20 mouse cellular contexts compared by ENCODE assay signal in the genomic region with DNA sequence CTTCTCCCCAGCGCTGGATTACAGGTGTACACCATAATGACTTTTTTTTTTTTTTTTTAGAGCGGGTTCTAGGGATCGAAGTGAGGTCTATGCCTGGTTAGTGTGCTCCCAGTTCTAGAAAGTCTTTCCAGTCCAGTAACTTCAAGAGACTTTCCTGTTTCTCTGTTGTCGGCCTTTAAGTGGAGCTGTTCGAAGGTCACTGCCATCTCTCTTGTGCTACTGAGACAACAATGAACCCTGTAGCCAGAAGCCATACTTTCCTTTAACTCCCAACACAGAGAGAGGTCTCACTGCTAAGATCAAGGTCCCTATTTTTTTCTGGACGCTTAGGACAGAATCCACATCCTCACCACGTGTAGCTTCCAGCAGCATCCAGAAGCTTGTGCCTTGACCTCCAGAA.
"Had no signal": no experiment of that assay in that cellular context is flagged by ENCODE, and none has a peak within 500 bp of the region (broad histone marks: within the 10 kb centered on the region; RNA-seq: fewer than 3 reads in every experiment).

No protein-coding gene starts in this region.

- H3K9me3 ChIP-seq: heart, embryonic 13.5 days; heart, embryonic 15.5 days; hindbrain, embryonic 13.5 days; hindbrain, embryonic 15.5 days; limb, embryonic 10.5 days; limb, embryonic 12.5 days; liver, embryonic 13.5 days had no signal

- H3K27me3 ChIP-seq: heart, embryonic 13.5 days; heart, embryonic 15.5 days; hindbrain, embryonic 13.5 days; hindbrain, embryonic 15.5 days; limb, embryonic 12.5 days; liver, embryonic 13.5 days had no signal

- H3K9ac ChIP-seq: heart, embryonic 13.5 days; heart, embryonic 15.5 days; hindbrain, embryonic 13.5 days; hindbrain, embryonic 15.5 days; limb, embryonic 12.5 days; liver, embryonic 13.5 days had no signal

- H3K4me2 ChIP-seq: heart, embryonic 11.5 days; heart, embryonic 13.5 days; heart, embryonic 15.5 days; hindbrain, embryonic 13.5 days; hindbrain, embryonic 15.5 days; limb, embryonic 12.5 days; liver, embryonic 11.5 days; liver, embryonic 13.5 days had no signal

- H3K36me3 ChIP-seq: heart, embryonic 13.5 days; heart, embryonic 15.5 days; hindbrain, embryonic 13.5 days; hindbrain, embryonic 15.5 days; limb, embryonic 10.5 days; limb, embryonic 12.5 days; liver, embryonic 13.5 days had no signal

- ATAC-seq: hindbrain, postnatal 0 days had no signal

- H3K4me3 ChIP-seq: gastrocnemius, adult 2 months; heart, embryonic 13.5 days; heart, embryonic 15.5 days; hindbrain, embryonic 13.5 days; hindbrain, embryonic 15.5 days; left cerebral cortex, adult 2 months; limb, embryonic 10.5 days; limb, embryonic 12.5 days; liver, embryonic 13.5 days had no signal

- H3K27ac ChIP-seq: gastrocnemius, adult 2 months; heart, embryonic 13.5 days; heart, embryonic 15.5 days; hindbrain, embryonic 13.5 days; hindbrain, embryonic 15.5 days; hindbrain, postnatal 0 days; left cerebral cortex, adult 2 months; liver, embryonic 13.5 days had no signal

- DNase-seq: gastrocnemius, adult 2 months; gastrocnemius, postnatal 10 days; gastrocnemius, postnatal 25 days; heart, adult 18-20 months; heart, postnatal 14 days; heart, postnatal 36 days; kidney, adult 11 months; kidney, postnatal 10 days; liver; liver, embryonic 13.5 days had no signal
